Mouse (Mus musculus): ENCODE data around the gene AI854703.
"Not testable (repeated sequence)": the region's sequence is repeated elsewhere in the genome, so short reads cannot be mapped to it uniquely, and the experiment has no call there.

Gene AI854703

DNA sequence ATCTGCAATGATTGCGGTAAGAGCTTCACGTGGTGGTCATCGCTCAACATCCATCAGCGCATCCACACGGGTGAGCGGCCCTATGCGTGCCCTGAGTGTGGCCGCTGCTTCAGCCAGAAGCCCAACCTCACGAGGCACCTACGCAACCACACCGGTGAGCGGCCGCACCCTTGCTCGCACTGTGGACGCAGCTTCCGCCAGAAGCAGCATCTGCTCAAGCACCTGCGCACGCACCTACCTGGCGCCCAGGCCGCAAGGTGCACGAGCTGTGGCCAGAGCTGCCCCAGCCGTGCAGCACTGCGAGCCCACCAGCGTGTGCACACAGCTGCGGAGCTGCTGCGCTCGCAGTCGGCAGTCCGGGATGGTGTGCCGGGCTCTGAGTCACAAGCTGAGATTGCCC lies 6.5 kb upstream of the AI854703 start:
- DNase-seq: no peak

DNA sequence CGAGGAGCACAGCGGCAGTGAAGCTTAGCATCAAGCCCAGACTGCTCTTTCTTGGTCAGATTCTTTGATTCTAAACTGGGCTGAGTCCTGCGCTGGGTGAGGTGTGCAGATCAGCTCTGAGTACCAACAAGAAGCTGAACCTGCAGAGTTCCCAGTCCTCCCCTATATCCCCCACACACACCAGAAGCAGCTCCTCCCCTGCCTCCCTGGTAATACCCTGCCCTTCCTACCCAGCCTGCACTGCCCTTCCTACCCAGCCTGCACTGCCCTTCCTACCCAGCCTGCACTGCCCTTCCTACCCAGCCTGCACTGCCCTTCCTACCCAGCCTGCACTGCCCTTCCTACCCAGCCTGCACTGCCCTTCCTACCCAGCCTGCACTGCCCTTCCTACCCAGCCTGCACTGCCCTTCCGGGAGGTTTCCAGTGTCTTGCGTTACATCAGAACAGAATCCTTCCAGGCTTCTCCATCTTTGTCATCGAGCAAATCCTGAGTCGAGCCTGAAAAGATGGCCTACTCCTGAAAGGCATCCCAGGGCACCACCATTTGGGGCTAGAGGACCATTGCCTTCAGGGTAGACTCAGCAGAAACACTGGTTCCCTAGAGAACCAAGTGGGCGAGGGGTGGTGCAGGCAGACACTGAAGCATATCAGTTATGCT lies 4.2 kb upstream of the AI854703 start:
- DNase-seq: not testable (repeated sequence)

DNA sequence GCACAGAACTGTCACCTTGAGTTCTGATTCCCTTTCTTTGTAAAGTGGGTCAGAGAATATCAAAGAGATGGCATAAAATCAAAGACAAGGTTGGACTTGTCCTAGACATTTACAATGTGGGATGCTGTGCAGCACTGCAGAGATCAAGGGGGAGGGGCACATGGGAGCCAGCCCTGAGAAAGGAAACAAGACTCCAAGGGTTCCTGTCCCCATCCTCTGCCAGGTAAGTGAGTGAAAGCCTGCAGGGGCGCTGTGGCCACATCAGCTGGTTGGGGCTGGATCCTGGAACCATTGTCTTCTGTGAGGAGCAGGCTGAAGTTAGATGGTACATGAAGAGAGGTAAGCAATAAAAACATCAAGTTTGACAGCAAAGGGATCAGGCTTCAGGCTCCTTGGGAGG lies 3.1 kb upstream of the AI854703 start:
- no peak for DNase-seq

GRCm38 (mm10) chr6:48626984-48627383 lies 420 bp downstream of the AI854703 start:
- DNase-seq: peak; percentile 71 to 75

- DNase-seq: peak in 1 of 2 experiments; percentile 40
Observed at GRCm38 (mm10) chr6:48627511-48627924, 954 bp downstream of the AI854703 start.

GRCm38 (mm10) chr6:48628377-48628776 lies 1.8 kb downstream of the AI854703 start:
- no peak for DNase-seq

DNA sequence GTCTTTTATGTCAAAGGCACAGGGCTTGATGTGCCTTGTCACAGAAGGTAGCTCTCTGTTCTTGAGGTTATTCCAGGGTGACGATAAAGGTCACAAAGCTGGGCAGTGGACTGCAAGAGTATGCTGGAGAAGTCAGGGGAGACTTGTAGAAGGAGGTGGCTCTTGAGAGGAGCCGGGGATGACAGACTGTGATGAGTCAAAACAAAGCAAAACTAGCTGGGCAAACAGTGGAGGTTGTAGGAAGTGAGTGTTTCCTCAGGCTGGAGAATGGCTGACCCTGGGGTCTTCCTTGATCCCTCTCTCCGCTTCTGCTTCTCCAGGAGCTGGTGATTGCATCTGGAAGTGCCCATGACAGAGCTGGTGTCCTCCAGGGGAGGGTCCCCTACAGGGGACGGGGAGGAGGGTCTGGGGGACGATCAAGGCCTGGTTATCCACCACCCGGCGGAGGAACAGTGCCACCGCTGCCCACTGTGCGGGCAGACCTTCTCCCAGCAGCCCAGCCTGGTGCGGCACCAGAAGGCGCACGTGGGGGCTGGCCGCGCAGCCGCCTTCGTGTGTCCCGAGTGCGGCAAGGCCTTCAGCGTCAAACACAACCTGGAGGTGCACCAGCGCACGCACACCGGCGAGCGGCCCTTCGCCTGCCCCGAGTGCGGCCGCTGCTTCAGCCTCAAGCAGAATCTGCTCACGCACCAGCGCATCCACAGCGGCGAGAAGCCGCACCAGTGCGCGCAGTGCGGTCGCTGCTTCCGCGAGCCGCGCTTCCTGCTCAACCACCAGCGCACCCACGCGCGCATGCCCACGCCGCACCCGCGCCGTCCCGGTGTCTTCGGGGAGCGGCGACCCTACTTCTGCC lies 2.5 kb downstream of the AI854703 start:
- DNase-seq: peak; percentile 75 to 77

GRCm38 (mm10) chr6:48629661-48630034 lies 3.1 kb downstream of the AI854703 start:
- DNase-seq: no peak

- DNase-seq: no peak
Observed at GRCm38 (mm10) chr6:48630831-48631230, 4.3 kb downstream of the AI854703 start.

GRCm38 (mm10) chr6:48635105-48635504 lies 8.5 kb downstream of the AI854703 start:
- DNase-seq: no peak

DNA sequence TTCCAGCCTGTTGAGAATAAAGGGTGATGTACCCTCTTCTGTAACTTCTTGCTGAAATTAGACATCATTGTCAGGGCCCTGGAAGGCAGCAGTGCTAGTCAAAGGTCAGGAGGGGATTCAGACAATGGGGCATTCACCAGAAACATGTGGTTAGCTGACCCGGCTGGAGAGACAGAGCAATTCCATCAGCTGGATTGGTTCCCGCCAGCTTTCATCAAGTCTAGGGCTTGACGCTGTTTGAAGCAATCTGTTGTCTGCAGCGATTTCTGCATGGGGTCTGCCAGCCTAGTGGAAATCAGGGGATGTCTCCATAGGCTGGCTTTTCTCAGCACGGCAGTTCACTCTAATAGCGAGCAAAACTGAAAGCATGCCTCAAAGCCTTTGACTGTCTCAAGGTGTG lies 10.0 kb downstream of the AI854703 start:
- peak; percentile 1 to 2 for DNase-seq

- DNase-seq: peak in 1 of 2 experiments; percentile 1
Observed at GRCm38 (mm10) chr6:48637811-48638500, 11.4 kb downstream of the AI854703 start.

- DNase-seq: no peak
Observed at GRCm38 (mm10) chr6:48638553-48638952, 12.0 kb downstream of the AI854703 start.

DNA sequence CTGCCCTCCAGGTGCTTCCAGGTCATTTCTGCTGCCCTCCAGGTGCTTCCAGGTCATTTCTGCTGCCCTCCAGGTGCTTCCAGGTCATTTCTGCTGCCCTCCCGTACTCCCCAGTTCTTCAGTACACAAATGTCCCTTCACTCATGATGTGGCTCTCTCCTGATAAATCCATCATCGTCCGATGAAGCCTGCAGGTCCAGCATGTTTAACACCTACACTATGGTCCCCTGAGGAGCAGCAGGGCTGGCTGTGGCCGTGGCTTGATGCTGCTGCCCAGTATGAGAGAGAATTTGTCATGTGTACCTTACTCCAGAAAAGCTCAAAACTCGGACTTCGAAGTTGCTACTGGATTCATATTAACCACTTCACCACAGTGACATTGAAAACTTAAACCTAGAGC lies 14.8 kb downstream of the AI854703 start:
- no peak for DNase-seq

- peak in 1 of 2 experiments; percentile 62 for DNase-seq
Observed at GRCm38 (mm10) chr6:48642764-48643292, 16.3 kb downstream of the AI854703 start.

DNA sequence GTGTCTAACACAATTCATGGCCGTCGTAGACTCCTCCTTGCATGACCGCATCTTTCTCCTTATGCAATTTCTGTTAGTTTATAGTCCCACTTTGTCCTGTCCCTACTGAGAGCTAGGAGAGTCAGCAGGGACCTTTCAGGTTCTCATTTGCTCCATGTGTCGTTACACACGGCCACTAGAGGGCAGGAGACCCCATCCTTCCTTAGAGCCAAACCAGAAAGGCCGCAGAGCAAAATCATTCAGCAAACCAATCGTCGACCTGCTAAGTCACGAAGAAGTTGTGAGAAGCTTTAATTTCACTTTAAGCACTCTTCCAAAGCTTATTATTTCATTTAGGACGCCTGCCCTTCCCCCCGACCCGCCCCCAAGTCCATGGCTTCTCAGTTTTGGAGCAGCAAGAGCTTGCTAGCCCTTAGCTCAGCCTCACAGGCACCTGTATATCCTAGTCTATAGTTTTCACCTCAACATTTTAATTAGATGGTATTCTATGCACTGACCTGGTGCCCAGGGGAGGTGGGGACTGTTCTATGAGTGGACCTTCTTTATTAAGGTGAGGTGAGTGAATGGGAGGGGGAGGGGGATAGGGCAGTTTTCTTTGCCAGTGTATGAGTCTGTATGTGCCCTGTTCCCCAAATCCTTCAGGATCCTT lies 19.2 kb downstream of the AI854703 start:
- DNase-seq: peak; percentile 69 to 83

GRCm38 (mm10) chr6:48646309-48646690 lies 19.7 kb downstream of the AI854703 start:
- DNase-seq: no peak

DNA sequence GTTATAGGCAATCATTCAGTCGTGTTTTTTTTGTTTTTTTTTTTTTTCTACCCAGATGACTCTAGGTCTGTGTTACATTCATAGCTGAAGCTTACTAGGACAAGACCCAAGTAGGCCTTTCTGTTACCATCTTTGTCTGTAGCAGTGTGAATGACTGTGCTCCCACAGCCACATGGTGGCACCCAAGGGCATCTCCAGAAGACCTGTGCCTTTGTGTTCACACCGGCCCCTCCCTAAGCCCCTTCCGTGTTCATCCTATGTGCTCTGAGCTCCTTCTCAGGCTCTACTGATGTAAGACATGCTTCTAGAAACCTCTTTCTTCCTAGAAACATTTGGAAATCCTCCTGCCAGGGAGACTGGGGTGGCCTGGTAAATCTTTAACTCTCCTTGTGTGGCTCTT lies 20.4 kb downstream of the AI854703 start, which contains the start of gene Gimap8:
TSS of gene Gimap8 (plus strand) at position 240 of the 400 bp plus-strand sequence.
- peak in 1 of 2 experiments; percentile 27 for DNase-seq

DNA sequence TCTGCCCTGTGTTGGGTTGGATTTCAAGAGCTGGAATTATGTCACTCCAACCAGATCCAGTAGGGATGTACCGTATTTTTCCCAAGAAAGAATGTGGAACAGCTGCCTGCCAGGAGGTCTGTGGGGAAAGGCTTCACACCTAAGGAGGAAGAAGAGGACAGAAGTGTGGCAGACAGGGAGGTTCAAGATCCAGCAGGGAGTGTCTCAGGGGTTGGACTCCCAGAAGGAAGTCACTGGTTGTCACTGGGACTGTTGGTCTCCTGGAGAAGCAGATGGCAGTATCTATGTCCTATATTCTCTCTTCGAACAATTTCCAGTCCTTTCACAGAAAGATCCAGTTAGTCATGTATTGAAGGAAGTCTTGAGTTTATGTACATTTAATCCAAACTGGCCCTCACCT lies 21.0 kb downstream of the AI854703 start:
- DNase-seq: no peak

DNA sequence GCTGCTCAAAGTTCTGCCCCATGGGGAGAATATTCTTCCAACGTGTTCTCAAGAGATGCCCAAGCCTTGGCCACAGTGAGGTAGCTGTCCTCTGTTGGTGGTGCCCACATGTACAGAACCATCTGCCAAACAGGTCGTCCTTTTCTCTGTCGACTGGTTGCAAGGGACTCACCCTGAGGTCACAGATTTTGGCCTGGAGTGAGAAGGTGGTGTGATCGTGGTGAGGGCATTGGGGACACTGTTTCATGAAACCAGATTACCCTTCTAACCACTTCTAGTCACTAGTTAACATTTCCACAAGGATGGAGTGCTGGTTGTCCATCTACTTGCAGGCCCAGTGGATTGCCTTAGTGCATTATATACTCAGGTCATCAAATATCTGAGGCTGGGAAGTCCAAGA lies 22.2 kb downstream of the AI854703 start:
- DNase-seq: no peak

- DNase-seq: no peak
Observed at GRCm38 (mm10) chr6:48650041-48650440, 23.5 kb downstream of the AI854703 start.

GRCm38 (mm10) chr6:48658721-48659120 lies 32.2 kb downstream of the AI854703 start:
- DNase-seq: no peak

GRCm38 (mm10) chr6:48664750-48665149 lies 38.2 kb downstream of the AI854703 start:
- no peak for DNase-seq

All from cerebellum, postnatal 25 days (tissue).